Mouse (Mus musculus) heart, embryonic 16.5 days (tissue): ENCODE data around the gene Tsfm. TPM values are rescaled to one million over a fixed set of nuclear protein-coding genes. Genes with fewer than 3 reads are reported as not detected.
A peak's percentile ranks its signal among the peaks of the same experiment; 100 is the strongest.

Experiments used
- ATAC-seq: fragments of 200-750 bp; cut with Nextera tagmentation; replicated peaks from 2 replicates; pipeline ENCODE4 v1.8.0; 2017; ENCODE audit warnings: moderate number of reproducible peaks; ENCODE audit not compliant: insufficient read depth, low FRiP score; ENCODE audit errors: extremely low read depth
- H3K27ac ChIP-seq: fragments of 300-500 bp; sonication (generic); 2 replicates; pipeline ENCODE4 v1.5.1; 2014; ENCODE audit warnings: mild to moderate bottlenecking, low read length, control low read depth, moderate library complexity
- H3K27me3 ChIP-seq: fragments of 300-500 bp; sonication (generic); 2 replicates; pipeline ENCODE4 v1.6.1; 2014; ENCODE audit warnings: low read length, mixed read lengths; ENCODE audit not compliant: control insufficient read depth, insufficient read depth
- H3K36me3 ChIP-seq: fragments of 300-500 bp; sonication (generic); 2 replicates; pipeline ENCODE4 v1.6.1; 2014; ENCODE audit not compliant: control insufficient read depth, insufficient read depth
- H3K4me1 ChIP-seq: fragments of 300-500 bp; sonication (generic); 2 replicates; pipeline ENCODE4 v1.6.1; 2014; ENCODE audit warnings: low read length, mixed read lengths; ENCODE audit not compliant: control insufficient read depth, insufficient read depth
- H3K4me2 ChIP-seq: fragments of 300-500 bp; sonication (generic); 2 replicates; pipeline ENCODE4 v1.6.1; 2014; ENCODE audit warnings: low read depth, mild to moderate bottlenecking, control low read depth, low read length
- H3K4me3 ChIP-seq: fragments of 300-500 bp; sonication (generic); 2 replicates; pipeline ENCODE4 v1.5.1; 2014; ENCODE audit warnings: mild to moderate bottlenecking, control low read depth, low read length
- H3K9ac ChIP-seq: fragments of 300-500 bp; sonication (generic); 2 replicates; pipeline ENCODE4 v1.6.1; 2014; ENCODE audit warnings: low read length, control low read depth
- H3K9me3 ChIP-seq: fragments of 300-500 bp; sonication (generic); replicated peaks from 2 replicates; pipeline ENCODE4 v1.6.1; 2016; ENCODE audit warnings: low read length; ENCODE audit not compliant: control insufficient read depth
- WGBS: fragments of 180-500 bp; shearing (Covaris S2); extraction: QIAGEN DNeasy Blood & Tissue Kit; methylation state at CpG from one replicate; pipeline ENCODE4 v1.1.7; 2014; 5-methylcytosine and 5-hydroxymethylcytosine counted together
- polyA plus RNA-seq: library from polyadenylated mRNA; unstranded; fragments of >200 nt; fragmentation: Nextera tagmentation; extraction: Ambion mirVana; gene quantifications from 2 replicates; pipeline ENCODE4 v1.2.1, GENCODE M21; 2015

Tsfm gene
- polyA plus RNA-seq, 1 experiment from 2014 or later, result 89.3 TPM

DNA sequence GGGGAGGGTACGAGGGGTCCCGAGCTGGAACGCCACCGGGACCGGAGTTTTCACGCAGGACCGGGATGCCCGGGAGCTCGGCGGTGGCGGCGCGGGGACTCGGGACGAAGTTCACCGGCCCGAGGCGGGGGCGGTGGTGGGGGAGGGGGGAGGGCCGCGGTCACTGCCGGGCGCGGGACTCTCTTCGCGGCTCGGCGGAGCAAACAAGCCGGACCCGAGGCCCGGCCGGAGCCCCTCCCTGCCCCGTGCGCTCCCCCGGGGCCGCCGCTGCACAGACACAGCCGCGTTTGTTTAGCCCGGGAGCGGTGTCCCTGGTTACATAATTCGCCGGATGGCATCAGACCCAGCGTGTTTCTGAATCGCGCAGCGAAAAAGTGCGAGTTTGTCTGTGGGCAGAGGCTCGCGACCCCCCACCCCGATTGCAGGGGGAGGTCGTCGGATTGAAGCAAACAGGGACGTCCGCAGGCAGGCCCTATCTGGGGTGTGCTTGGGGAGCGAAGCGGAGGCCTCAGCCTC is 50.9 kb downstream of the Tsfm start:
- peaks cover 48% of the 10 kb centered on the region for H3K4me1 ChIP-seq

DNA sequence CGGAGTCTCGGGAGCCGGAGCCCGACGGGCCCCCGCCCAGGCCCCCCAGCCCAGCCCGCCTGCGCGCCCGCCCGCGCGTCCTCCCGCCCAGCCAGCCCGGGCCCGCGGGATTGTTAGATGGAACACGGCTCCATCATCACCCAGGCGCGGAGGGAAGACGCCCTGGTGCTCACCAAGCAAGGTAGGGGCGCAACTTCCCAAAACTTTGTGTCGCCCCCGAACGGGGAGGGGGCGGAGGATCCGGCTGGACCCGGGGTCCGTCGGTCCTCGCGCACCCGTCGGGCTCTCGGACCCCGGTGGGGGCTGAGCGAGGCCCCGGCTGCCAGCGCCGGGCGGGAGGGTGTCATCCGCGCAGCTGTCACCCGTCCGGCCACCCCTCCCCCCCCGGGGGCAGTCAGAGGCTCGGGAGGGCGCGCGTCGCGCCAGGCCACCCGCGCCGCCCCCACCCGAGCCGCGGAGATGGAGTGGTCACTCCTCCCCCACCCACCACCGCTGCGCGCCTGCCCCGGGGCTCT is 51.5 kb downstream of the Tsfm start:
- Histone ChIP-seq H3K27ac (peak overlapping the region; percentile 97), H3K4me3 (peak overlapping the region; percentile 79), H3K9me3 (no peaks in the 10 kb centered on the region), H3K4me1 (peaks cover 42% of the 10 kb centered on the region), H3K9ac (peak overlapping the region; percentile 98), H3K4me2 (peak overlapping the region; percentile 82), H3K27me3 (no peaks in the 10 kb centered on the region), H3K36me3 (no peaks in the 10 kb centered on the region)
- WGBS, result under 1% methylated on average over 49 of the region's 62 CpGs
- ATAC-seq, result peak; percentile 17

More for the DNA sequence above, 50.9 kb downstream of the Tsfm start:
- Histone ChIP-seq H3K4me3 (peak overlapping the region; percentile 79), H3K27ac (peak overlapping the region; percentile 97), H3K36me3 (no peaks in the 10 kb centered on the region), H3K9ac (peak overlapping the region; percentile 98), H3K27me3 (no peaks in the 10 kb centered on the region), H3K4me2 (peak overlapping the region; percentile 82), H3K9me3 (no peaks in the 10 kb centered on the region)
- under 1% methylated on average over 41 of the region's 57 CpGs for WGBS
- ATAC-seq, result no peak

GRCm38 (mm10) chr10:126978277-126978994 is 52.2 kb downstream of the Tsfm start, which contains the start of gene Ctdsp2:
Gene Ctdsp2 (plus strand): TSS chr10:126978717.
- peak within 1 kb of the TSS; percentile 82 for H3K4me2 ChIP-seq
- H3K4me1 ChIP-seq, result peaks cover 35% of the 10 kb centered on the region
- H3K27ac ChIP-seq, result peak within 1 kb of the TSS; percentile 97
- WGBS, result under 1% methylated on average over 56 of the region's 56 CpGs
- H3K36me3 ChIP-seq, result no peaks in the 10 kb centered on the region
- H3K9me3 ChIP-seq, result no peaks in the 10 kb centered on the region
- ATAC-seq, result peak; percentile 90
- H3K9ac ChIP-seq, result peak within 1 kb of the TSS; percentile 98
- no peaks in the 10 kb centered on the region for H3K27me3 ChIP-seq
- peak within 1 kb of the TSS; percentile 79 for H3K4me3 ChIP-seq

- no peak overlapping the region for H3K4me3 ChIP-seq
- no peaks in the 10 kb centered on the region for H3K27me3 ChIP-seq
- H3K9me3 ChIP-seq, result no peaks in the 10 kb centered on the region
- no peaks in the 10 kb centered on the region for H3K36me3 ChIP-seq
- H3K27ac ChIP-seq, result no peak overlapping the region
- peaks cover 31% of the 10 kb centered on the region for H3K4me1 ChIP-seq
- 67% methylated on average over 4 of the region's 4 CpGs for WGBS
- no peak for ATAC-seq
- no peak overlapping the region for H3K9ac ChIP-seq
- no peak overlapping the region for H3K4me2 ChIP-seq
These were observed 53.6 kb downstream of the Tsfm start for GRCm38 (mm10) chr10:126977076-126977475.

DNA sequence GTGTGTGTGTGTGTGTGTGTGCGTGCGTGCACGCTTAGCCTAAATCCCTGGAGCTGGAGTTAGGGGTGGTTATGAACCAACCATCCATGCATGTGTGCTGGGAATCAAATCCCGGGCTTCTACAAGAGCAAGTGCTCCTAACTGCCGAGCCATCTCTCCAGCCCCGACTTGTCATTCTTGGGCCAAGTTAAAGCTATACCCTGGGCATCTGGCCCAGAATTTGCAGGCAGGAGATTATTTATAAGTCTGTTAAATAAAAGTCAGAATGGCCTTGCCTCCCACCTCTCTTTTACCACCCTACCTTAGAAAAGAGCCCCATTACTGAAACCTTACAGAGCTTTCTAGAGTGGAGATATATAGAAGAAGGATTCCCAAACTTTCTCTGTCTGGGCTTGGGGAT is 54.9 kb downstream of the Tsfm start:
- no peaks in the 10 kb centered on the region for H3K9me3 ChIP-seq
- WGBS, result 79% methylated on average over 6 of the region's 6 CpGs
- H3K36me3 ChIP-seq, result no peaks in the 10 kb centered on the region
- no peaks in the 10 kb centered on the region for H3K27me3 ChIP-seq
- peaks cover 29% of the 10 kb centered on the region for H3K4me1 ChIP-seq
- H3K4me2 ChIP-seq, result no peak overlapping the region
- ATAC-seq, result no peak
- H3K4me3 ChIP-seq, result no peak overlapping the region
- H3K27ac ChIP-seq, result no peak overlapping the region
- no peak overlapping the region for H3K9ac ChIP-seq

- no peaks in the 10 kb centered on the region for H3K36me3 ChIP-seq
- ATAC-seq, result no peak
- 26% methylated on average over 7 of the region's 7 CpGs for WGBS
- peak overlapping the region; percentile 87 for H3K27ac ChIP-seq
- H3K9ac ChIP-seq, result peak overlapping the region; percentile 47
- H3K4me1 ChIP-seq, result peaks cover 27% of the 10 kb centered on the region
- no peak overlapping the region for H3K4me2 ChIP-seq
- no peak overlapping the region for H3K4me3 ChIP-seq
- H3K9me3 ChIP-seq, result no peaks in the 10 kb centered on the region
- H3K27me3 ChIP-seq, result no peaks in the 10 kb centered on the region
These were observed 57.7 kb downstream of the Tsfm start for GRCm38 (mm10) chr10:126972988-126973387.

GRCm38 (mm10) chr10:126972051-126972725 is 58.5 kb downstream of the Tsfm start:
- peak overlapping the region; percentile 47 for H3K9ac ChIP-seq
- ATAC-seq, result peak; percentile 92
- no peaks in the 10 kb centered on the region for H3K27me3 ChIP-seq
- H3K27ac ChIP-seq, result peak overlapping the region; percentile 87
- WGBS, result 13% methylated on average over 13 of the region's 13 CpGs
- H3K4me2 ChIP-seq, result peak overlapping the region; percentile 42
- H3K4me3 ChIP-seq, result 0 out of 2 replicates have a peak overlapping the region, but pooled peaks have one; percentile 3
- no peaks in the 10 kb centered on the region for H3K9me3 ChIP-seq
- H3K4me1 ChIP-seq, result peaks cover 21% of the 10 kb centered on the region
- H3K36me3 ChIP-seq, result no peaks in the 10 kb centered on the region

DNA sequence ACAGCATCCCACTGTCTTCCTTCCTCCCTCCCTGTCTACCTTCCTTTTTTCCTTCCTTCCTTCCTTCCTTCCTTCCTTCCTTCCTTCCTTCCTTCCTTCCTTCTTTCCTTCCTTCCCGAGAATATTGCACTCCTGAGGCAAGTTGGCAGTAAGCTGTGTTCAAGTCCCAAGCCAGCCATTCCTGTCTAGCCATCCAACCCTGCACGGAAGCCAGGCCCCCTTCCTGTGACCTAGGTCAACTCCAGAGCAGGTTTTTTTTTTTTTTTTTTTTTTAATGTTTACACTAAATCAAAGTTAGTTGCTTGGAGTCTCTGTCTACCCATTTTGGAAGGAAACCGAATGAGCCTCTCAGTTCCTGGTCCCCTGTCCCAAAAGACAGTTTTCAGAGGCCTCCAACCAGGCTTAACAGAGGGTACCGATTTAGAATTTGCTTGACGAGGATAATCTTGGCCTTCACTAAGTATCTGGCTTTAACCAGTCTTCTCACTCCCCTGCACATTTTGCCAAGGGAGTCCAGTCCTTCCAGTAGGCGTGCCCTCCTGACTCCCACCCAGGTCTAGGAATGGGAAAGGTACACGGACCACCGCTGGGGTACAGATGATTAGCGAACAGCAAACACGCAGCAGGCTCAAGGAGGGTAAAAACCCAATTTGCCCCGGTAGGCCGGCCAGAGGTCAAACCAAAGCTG is 59.1 kb downstream of the Tsfm start:
- Histone ChIP-seq H3K4me2 (peak overlapping the region; percentile 32), H3K9me3 (no peaks in the 10 kb centered on the region), H3K27me3 (no peaks in the 10 kb centered on the region), H3K4me3 (0 out of 2 replicates have a peak overlapping the region, but pooled peaks have one; percentile 3), H3K27ac (peak overlapping the region; percentile 87), H3K9ac (peak overlapping the region; percentile 39), H3K4me1 (peaks cover 21% of the 10 kb centered on the region), H3K36me3 (no peaks in the 10 kb centered on the region)
- WGBS, result 15% methylated on average over 12 of the region's 12 CpGs
- 0 out of 2 replicates have a peak, but pooled peaks have one; percentile 8 for ATAC-seq
